Mouse (Mus musculus) testis, adult 2 months (tissue): ENCODE data around the gene Zfp651. TPM values are rescaled to one million over a fixed set of nuclear protein-coding genes. Genes with fewer than 3 reads are reported as not detected.

ENCODE experiments used
- H3K27ac ChIP-seq: fragments of 200-500 bp; 2 replicates; pipeline ENCODE4 v1.5.1; 2012; ENCODE audit warnings: low read depth, low read length; ENCODE audit not compliant: control insufficient read depth, insufficient read depth
- H3K27me3 ChIP-seq: fragments of 200-500 bp; 2 replicates; pipeline ENCODE4 v1.6.1; 2012; ENCODE audit warnings: mild to moderate bottlenecking, low read length, moderate library complexity; ENCODE audit not compliant: control insufficient read depth, insufficient read depth
- H3K36me3 ChIP-seq: fragments of 200-500 bp; 2 replicates; pipeline ENCODE4 v1.6.1; 2012; ENCODE audit warnings: mild to moderate bottlenecking, low read length; ENCODE audit not compliant: control insufficient read depth, insufficient read depth
- H3K4me1 ChIP-seq: fragments of 200-500 bp; 2 replicates; pipeline ENCODE4 v1.6.1; 2012; ENCODE audit warnings: low read length; ENCODE audit not compliant: control insufficient read depth, insufficient read depth
- H3K4me3 ChIP-seq: fragments of 200-500 bp; 2 replicates; pipeline ENCODE4 v1.5.1; 2012; ENCODE audit warnings: low read depth, mild to moderate bottlenecking, low read length, moderate library complexity, mixed read lengths; ENCODE audit not compliant: control insufficient read depth
- CTCF ChIP-seq: fragments of 200-500 bp; IDR thresholded peaks from 2 replicates; pipeline ENCODE4 v1.5.1; 2012; ENCODE audit warnings: low read depth, mild to moderate bottlenecking, inconsistent platforms, low read length, moderate library complexity; ENCODE audit not compliant: control insufficient read depth, insufficient read depth, insufficient replicate concordance
- POLR2A ChIP-seq: fragments of 200-500 bp; IDR thresholded peaks from 2 replicates; pipeline ENCODE4 v1.6.1; 2012; ENCODE audit warnings: low read depth, mild to moderate bottlenecking, inconsistent platforms, low read length, moderate library complexity; ENCODE audit not compliant: control insufficient read depth
- polyA plus RNA-seq: library from polyadenylated mRNA; depleted of rRNA; stranded (reverse); fragments of >200 nt; gene quantifications from 2 replicates; pipeline ENCODE4 v1.2.3, GENCODE M21; 2012; rRNA removed

Zfp651 gene
- 4.9 and 5.3 TPM in 2 replicates for polyA plus RNA-seq

DNA sequence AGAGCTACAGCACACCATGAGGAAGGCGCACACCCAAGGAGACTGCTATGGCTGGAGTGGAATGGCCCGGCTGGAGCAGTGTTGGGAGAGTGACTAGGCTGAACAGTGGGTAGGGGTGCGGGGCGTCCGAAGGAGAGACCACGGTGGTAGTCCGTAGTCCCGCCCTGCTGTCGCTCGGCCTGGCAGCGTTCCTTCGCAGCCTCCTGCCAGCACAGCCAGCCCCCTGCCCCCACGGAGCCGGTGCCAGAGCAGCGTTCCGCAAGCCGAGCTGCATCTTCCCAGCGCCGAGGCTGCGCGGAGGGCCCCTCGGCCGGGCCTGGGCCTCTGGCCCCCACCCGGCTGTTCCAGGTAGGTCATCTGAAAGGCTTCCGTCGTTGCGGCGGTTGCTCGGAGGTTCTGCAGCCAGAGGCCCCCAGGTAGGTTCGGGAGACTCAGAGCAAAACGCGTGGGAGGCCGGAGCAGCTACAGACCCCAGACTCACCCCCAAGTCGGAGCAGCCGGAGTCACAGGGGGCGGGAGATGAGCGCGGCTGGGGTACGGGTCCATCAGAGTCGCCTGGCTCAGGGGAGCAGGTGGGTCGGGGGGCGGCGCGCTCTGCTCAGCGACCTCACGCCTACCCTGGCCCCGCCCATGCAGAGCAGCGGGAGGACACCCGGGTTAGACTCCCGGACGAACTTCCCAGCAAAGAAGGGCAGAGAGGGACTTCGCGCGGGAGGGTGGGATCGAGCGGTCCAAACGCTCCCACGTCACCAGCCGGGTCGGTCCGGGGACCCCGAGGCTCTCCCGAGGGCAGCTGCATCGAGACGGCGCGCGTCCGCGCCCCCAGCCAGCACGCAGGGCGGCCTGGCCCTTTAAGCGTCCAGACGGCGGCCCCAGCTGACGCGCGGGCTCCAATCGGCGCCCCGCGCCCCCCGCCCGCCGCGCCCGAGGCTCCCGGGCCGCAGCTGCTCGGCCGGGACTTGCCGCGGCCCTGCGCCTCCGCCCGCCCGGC lies at the start of gene Zfp651:
Gene Zfp651 (plus strand): TSS at position 240 of the 991 bp plus-strand sequence.
- no peak for TF ChIP-seq CTCF
- no peak for TF ChIP-seq POLR2A
- Histone ChIP-seq H3K36me3 (no peaks in the 10 kb centered on the region; the same call in 1 of the 2 replicates), H3K4me1 (peaks cover 25% of the 10 kb centered on the region), H3K27ac (peak within 1 kb of the TSS; percentile 59), H3K4me3 (peak within 1 kb of the TSS; percentile 88), H3K27me3 (no peaks in the 10 kb centered on the region)

DNA sequence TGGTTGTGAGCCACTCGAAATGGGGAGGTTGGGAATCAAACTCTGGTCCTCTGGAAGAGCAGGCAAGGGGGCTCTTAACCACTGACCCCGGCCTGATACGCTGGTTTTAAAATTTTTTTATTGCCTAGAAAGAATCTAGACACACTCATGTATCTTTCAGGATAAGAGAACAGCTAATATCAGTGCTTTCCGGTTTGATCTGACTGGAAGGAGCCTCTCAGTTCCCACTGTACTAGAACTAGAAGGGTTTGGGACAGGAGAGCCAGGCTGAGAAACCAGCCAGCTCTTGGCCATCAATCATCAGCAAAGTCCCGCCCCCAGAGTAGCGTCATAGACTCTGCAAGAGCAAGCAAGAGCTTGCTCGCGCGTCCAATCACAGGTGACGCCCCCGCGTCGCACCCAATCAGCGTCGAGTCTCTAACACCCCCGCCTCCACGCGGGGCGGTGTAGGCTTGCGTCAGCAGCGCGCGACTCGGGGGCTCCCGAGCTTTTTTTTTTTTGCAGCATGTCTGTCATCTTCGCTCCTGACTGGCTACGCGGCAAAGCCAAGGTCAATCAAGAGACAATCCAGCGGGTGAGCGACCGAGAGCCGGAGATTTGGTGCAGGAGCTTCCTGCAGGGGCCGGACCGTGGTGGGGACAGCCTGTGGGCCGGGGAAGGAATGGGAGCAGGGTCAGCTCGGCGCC lies 49.1 kb upstream of the Zfp651 start, which contains the start of gene Ss18l2:
Gene Ss18l2 (plus strand): TSS at position 432 of the 686 bp plus-strand sequence.
- H3K36me3 ChIP-seq: no peaks in the 10 kb centered on the region
- peak within 1 kb of the TSS; percentile 5; the same call in 1 of the 2 replicates for H3K27ac ChIP-seq
- H3K27me3 ChIP-seq: no peaks in the 10 kb centered on the region
- peaks cover 13% of the 10 kb centered on the region for H3K4me1 ChIP-seq
- peak within 1 kb of the TSS; percentile 74 for H3K4me3 ChIP-seq
- TF ChIP-seq POLR2A (peak; percentile 58; the same call in 1 of the 2 replicates), CTCF (no peak)

DNA sequence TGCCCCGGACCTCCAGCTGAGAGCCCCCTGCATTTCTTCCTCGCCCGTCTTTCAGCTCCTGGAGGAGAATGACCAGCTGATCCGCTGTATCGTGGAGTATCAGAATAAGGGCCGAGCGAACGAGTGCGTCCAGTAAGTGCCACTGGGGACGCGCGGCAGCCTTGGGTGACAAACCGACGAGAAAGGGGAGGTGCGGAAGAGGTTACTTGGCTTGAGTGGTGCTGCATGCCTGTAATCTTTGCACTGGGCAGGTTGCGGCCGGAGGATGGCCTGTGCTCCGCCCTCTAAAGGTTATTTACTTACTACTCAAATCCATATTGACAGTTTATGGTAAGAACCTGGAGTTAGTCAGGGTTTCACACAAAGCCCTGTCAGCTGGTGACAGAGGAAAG lies 48.5 kb upstream of the Zfp651 start:
- Histone ChIP-seq H3K27me3 (no peaks in the 10 kb centered on the region), H3K4me3 (peak overlapping the region; percentile 74), H3K27ac (peak overlapping the region; percentile 5; the same call in 1 of the 2 replicates), H3K36me3 (no peaks in the 10 kb centered on the region), H3K4me1 (peaks cover 8% of the 10 kb centered on the region)
- TF ChIP-seq POLR2A: no peak
- TF ChIP-seq CTCF: no peak

DNA sequence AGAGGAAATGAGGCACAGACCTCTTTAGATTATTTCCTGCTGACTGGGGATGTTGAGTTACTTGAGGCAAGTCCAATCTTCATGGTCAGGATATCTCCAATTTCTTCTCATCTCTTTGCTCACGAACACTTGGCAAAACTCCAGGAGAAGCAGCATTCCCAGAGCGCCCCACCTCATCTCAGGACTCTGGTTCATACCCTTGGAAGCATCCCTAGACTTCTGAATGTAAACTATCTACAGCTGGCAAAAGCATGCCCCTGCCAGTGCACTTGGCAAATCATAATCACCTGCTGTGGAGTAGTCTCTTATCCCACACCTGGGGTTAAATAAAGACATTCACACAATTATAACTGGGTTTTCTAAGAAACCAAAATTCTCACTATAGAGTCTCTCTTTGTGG lies 42.1 kb upstream of the Zfp651 start:
- Histone ChIP-seq H3K27me3 (no peaks in the 10 kb centered on the region), H3K36me3 (no peaks in the 10 kb centered on the region), H3K27ac (no peak overlapping the region), H3K4me1 (peaks cover 8% of the 10 kb centered on the region), H3K4me3 (no peak overlapping the region)
- TF ChIP-seq CTCF (no peak), POLR2A (no peak)

DNA sequence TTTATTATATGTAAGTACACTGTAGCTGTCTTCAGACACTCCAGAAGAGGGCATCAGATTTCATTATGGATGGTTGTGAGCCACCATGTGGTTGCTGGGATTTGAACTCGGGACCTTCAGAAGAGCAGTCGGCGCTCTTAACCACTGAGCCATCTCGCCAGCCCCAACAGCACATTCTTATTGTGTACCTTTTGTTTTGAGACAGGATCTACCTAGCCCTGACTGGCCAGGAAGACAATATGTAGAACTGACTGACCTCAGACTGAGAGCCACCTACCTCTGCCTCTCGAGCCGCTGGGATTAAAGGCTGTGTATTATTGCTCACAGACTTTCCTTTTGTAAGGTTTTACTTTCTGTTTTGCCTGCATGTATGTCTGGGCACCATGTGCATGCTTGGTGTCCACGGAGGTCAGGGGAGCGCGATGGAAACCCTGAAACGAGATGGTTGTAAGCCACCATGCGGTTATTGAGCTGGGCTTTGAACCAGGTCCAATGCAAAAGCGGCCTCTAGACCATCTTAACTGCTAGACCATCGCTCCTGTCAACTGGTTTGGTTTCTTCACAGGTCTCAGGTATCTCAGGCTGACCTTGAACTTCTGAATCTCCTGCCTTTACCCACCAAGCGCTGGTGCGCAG lies 40.9 kb upstream of the Zfp651 start:
- Histone ChIP-seq H3K4me3 (peak overlapping the region; percentile 81), H3K27ac (peak overlapping the region; percentile 84), H3K36me3 (no peaks in the 10 kb centered on the region), H3K4me1 (peaks cover 8% of the 10 kb centered on the region), H3K27me3 (no peaks in the 10 kb centered on the region)
- no peak for TF ChIP-seq CTCF
- TF ChIP-seq POLR2A: no peak

DNA sequence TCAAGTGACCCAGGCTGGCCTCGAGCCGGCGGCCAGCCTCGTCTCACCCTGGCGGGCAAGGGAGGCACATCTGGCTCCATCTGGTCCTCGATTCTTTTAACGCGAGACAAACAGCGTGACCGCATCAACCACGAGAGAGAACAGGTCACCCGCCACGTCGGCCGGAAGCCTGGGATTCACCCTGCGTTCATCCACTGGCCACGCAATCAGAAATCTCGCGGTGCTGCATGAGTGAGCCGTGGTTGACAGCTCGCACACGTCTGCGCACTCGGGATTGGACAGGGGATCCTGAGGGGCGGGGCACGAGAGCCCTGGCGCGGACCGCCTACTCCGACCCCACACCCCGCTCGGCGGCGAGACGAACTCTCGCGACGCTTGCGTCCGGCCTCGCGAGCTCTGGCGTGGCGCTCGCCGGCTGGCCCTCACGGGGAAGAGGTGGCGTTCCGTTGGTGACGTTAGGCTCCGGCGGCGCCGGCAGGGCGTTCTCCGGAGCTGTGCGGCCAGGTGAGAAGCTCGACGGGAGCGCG lies 40.3 kb upstream of the Zfp651 start, which contains the start of gene Nktr:
Gene Nktr (plus strand): TSS at position 378 of the 527 bp plus-strand sequence.
- Histone ChIP-seq H3K27me3 (no peaks in the 10 kb centered on the region), H3K4me1 (peaks cover 8% of the 10 kb centered on the region), H3K27ac (peak within 1 kb of the TSS; percentile 84), H3K4me3 (peak within 1 kb of the TSS; percentile 81), H3K36me3 (no peaks in the 10 kb centered on the region)
- TF ChIP-seq POLR2A: peak; percentile 97
- no peak for TF ChIP-seq CTCF
